Mouse (Mus musculus) forebrain, embryonic 13.5 days (tissue): ENCODE results near the gene Asb5. TPM values are rescaled to one million over a fixed set of nuclear protein-coding genes. Genes with fewer than 3 reads are reported as not detected.

Source experiments
- ATAC-seq: fragments of 200-750 bp; cut with Nextera tagmentation; 2 replicates; pipeline ENCODE4 v1.8.0; 2017
- H3K27ac ChIP-seq: fragments of 300-500 bp; sonication (generic); 2 replicates; pipeline ENCODE4 v1.5.1; 2015; ENCODE audit warnings: inconsistent platforms, mild to moderate bottlenecking, moderate library complexity
- H3K27me3 ChIP-seq: fragments of 300-500 bp; sonication (generic); 2 replicates; pipeline ENCODE4 v1.6.1; 2015; ENCODE audit warnings: mild to moderate bottlenecking, inconsistent platforms
- H3K36me3 ChIP-seq: fragments of 300-500 bp; sonication (generic); 2 replicates; pipeline ENCODE4 v1.6.1; 2015; ENCODE audit warnings: mild to moderate bottlenecking, inconsistent platforms; ENCODE audit not compliant: poor library complexity, severe bottlenecking
- H3K4me1 ChIP-seq: fragments of 300-500 bp; sonication (generic); 2 replicates; pipeline ENCODE4 v1.6.1; 2015; ENCODE audit warnings: inconsistent platforms
- H3K4me2 ChIP-seq: fragments of 300-500 bp; sonication (generic); 2 replicates; pipeline ENCODE4 v1.6.1; 2015; ENCODE audit warnings: inconsistent platforms, mild to moderate bottlenecking, moderate library complexity
- H3K4me3 ChIP-seq: fragments of 300-500 bp; sonication (generic); 2 replicates; pipeline ENCODE4 v1.5.1; 2015; ENCODE audit warnings: mild to moderate bottlenecking, inconsistent platforms
- H3K9ac ChIP-seq: fragments of 300-500 bp; sonication (generic); 2 replicates; pipeline ENCODE4 v1.6.1; 2015; ENCODE audit warnings: mild to moderate bottlenecking, inconsistent platforms
- H3K9me3 ChIP-seq: fragments of 300-500 bp; sonication (generic); replicated peaks from 2 replicates; pipeline ENCODE4 v1.6.1; 2016; ENCODE audit warnings: inconsistent platforms
- WGBS: fragments of 180-500 bp; shearing (Covaris S2); methylation state at CpG from one replicate; pipeline ENCODE4 v1.1.7; 2015; 5-methylcytosine and 5-hydroxymethylcytosine counted together
- polyA plus RNA-seq: library from polyadenylated mRNA; unstranded; fragments of >200 nt; fragmentation: Nextera tagmentation; extraction: Ambion mirVana; gene quantifications from 2 replicates; pipeline ENCODE4 v1.2.1, GENCODE M21; 2015

Gene Asb5
- polyA plus RNA-seq, 1 experiment from 2014 or later = 6.0 TPM

- Histone ChIP-seq H3K27me3 (no peaks in the 10 kb centered on the region), H3K9ac (no peak overlapping the region), H3K4me1 (no peaks in the 10 kb centered on the region), H3K4me2 (no peak overlapping the region), H3K27ac (no peak overlapping the region), H3K36me3 (no peaks in the 10 kb centered on the region), H3K9me3 (no peaks in the 10 kb centered on the region), H3K4me3 (no peak overlapping the region)
- ATAC-seq = no peak
- 75% methylated on average over 6 of the region's 6 CpGs for WGBS
Observed at GRCm38 (mm10) chr8:54548383-54548782, 19.0 kb downstream of the Asb5 start.

- H3K27ac ChIP-seq = no peak overlapping the region
- no peak for ATAC-seq
- no peaks in the 10 kb centered on the region for H3K27me3 ChIP-seq
- no peak overlapping the region for H3K4me2 ChIP-seq
- H3K36me3 ChIP-seq = no peaks in the 10 kb centered on the region
- no peaks in the 10 kb centered on the region for H3K4me1 ChIP-seq
- no peak overlapping the region for H3K9ac ChIP-seq
- no peaks in the 10 kb centered on the region for H3K9me3 ChIP-seq
- H3K4me3 ChIP-seq = no peak overlapping the region
- WGBS = 94% methylated on average over 12 of the region's 12 CpGs
Observed at GRCm38 (mm10) chr8:54550026-54550574, 20.7 kb downstream of the Asb5 start.

- Histone ChIP-seq H3K4me3 (no peak overlapping the region), H3K9ac (no peak overlapping the region), H3K4me1 (no peaks in the 10 kb centered on the region), H3K36me3 (no peaks in the 10 kb centered on the region), H3K4me2 (no peak overlapping the region), H3K27ac (no peak overlapping the region), H3K27me3 (no peaks in the 10 kb centered on the region), H3K9me3 (no peaks in the 10 kb centered on the region)
- WGBS = 88% methylated on average over 2 of the region's 2 CpGs
- no peak for ATAC-seq
Observed at GRCm38 (mm10) chr8:54554921-54555320, 25.5 kb downstream of the Asb5 start.

GRCm38 (mm10) chr8:54562137-54562536 is 32.8 kb downstream of the Asb5 start:
- no peak for ATAC-seq

GRCm38 (mm10) chr8:54565181-54565580 is 35.8 kb downstream of the Asb5 start:
- no peak for ATAC-seq
- Histone ChIP-seq H3K27ac (no peak overlapping the region), H3K27me3 (no peaks in the 10 kb centered on the region), H3K4me2 (no peak overlapping the region), H3K9ac (no peak overlapping the region), H3K4me1 (no peaks in the 10 kb centered on the region), H3K36me3 (no peaks in the 10 kb centered on the region), H3K4me3 (no peak overlapping the region), H3K9me3 (no peaks in the 10 kb centered on the region)
- 76% methylated on average over 1 of the region's 1 CpGs for WGBS

More at GRCm38 (mm10) chr8:54562137-54562536, 32.8 kb downstream of the Asb5 start:
- no peak overlapping the region for H3K4me2 ChIP-seq
- H3K36me3 ChIP-seq = no peaks in the 10 kb centered on the region
- H3K27me3 ChIP-seq = no peaks in the 10 kb centered on the region
- no peaks in the 10 kb centered on the region for H3K9me3 ChIP-seq
- no peak overlapping the region for H3K9ac ChIP-seq
- no peaks in the 10 kb centered on the region for H3K4me1 ChIP-seq
- WGBS = 82% methylated on average over 4 of the region's 4 CpGs
- H3K4me3 ChIP-seq = no peak overlapping the region
- H3K27ac ChIP-seq = no peak overlapping the region

- 90% methylated on average over 7 of the region's 7 CpGs for whole genome bisulfite sequencing
- no peak for ATAC-seq
- H3K9ac ChIP-seq = no peak overlapping the region
- H3K36me3 ChIP-seq = no peaks in the 10 kb centered on the region
- H3K27me3 ChIP-seq = no peaks in the 10 kb centered on the region
- no peak overlapping the region for H3K27ac ChIP-seq
- H3K4me2 ChIP-seq = no peak overlapping the region
- no peaks in the 10 kb centered on the region for H3K4me1 ChIP-seq
- no peaks in the 10 kb centered on the region for H3K9me3 ChIP-seq
- H3K4me3 ChIP-seq = no peak overlapping the region
Observed at GRCm38 (mm10) chr8:54565603-54566260, 36.4 kb downstream of the Asb5 start.

GRCm38 (mm10) chr8:54567168-54567567 is 37.8 kb downstream of the Asb5 start:
- ATAC-seq = no peak
- no peak overlapping the region for H3K4me3 ChIP-seq
- no peak overlapping the region for H3K27ac ChIP-seq
- no peaks in the 10 kb centered on the region for H3K27me3 ChIP-seq
- H3K36me3 ChIP-seq = no peaks in the 10 kb centered on the region
- no peak overlapping the region for H3K9ac ChIP-seq
- no peak overlapping the region for H3K4me2 ChIP-seq
- no peaks in the 10 kb centered on the region for H3K9me3 ChIP-seq
- H3K4me1 ChIP-seq = no peaks in the 10 kb centered on the region
- 73% methylated on average over 2 of the region's 2 CpGs for WGBS

GRCm38 (mm10) chr8:54570618-54571609 is 41.5 kb downstream of the Asb5 start:
- WGBS = 74% methylated on average over 15 of the region's 15 CpGs

GRCm38 (mm10) chr8:54581436-54581835 is 52.1 kb downstream of the Asb5 start:
- Histone ChIP-seq H3K27ac (no peak overlapping the region), H3K27me3 (no peaks in the 10 kb centered on the region), H3K4me3 (no peak overlapping the region), H3K4me2 (no peak overlapping the region), H3K9ac (no peak overlapping the region), H3K9me3 (no peaks in the 10 kb centered on the region), H3K36me3 (no peaks in the 10 kb centered on the region), H3K4me1 (no peaks in the 10 kb centered on the region)
- no peak for ATAC-seq
- 90% methylated on average over 3 of the region's 3 CpGs for WGBS

More at GRCm38 (mm10) chr8:54570618-54571609, 41.5 kb downstream of the Asb5 start:
- Histone ChIP-seq H3K4me1 (no peaks in the 10 kb centered on the region), H3K4me2 (no peak overlapping the region), H3K4me3 (no peak overlapping the region), H3K27ac (no peak overlapping the region), H3K27me3 (no peaks in the 10 kb centered on the region), H3K36me3 (no peaks in the 10 kb centered on the region), H3K9me3 (no peaks in the 10 kb centered on the region), H3K9ac (no peak overlapping the region)
- ATAC-seq = no peak

GRCm38 (mm10) chr8:54582886-54583285 is 53.5 kb downstream of the Asb5 start:
- WGBS = 50% methylated on average over 1 of the region's 1 CpGs
- Histone ChIP-seq H3K4me3 (no peak overlapping the region), H3K9me3 (no peaks in the 10 kb centered on the region), H3K4me2 (no peak overlapping the region), H3K4me1 (no peaks in the 10 kb centered on the region), H3K36me3 (no peaks in the 10 kb centered on the region), H3K9ac (no peak overlapping the region), H3K27ac (no peak overlapping the region), H3K27me3 (no peaks in the 10 kb centered on the region)
- ATAC-seq = no peak

GRCm38 (mm10) chr8:54594634-54595033 is 65.3 kb downstream of the Asb5 start:
- H3K27ac ChIP-seq = no peak overlapping the region
- no peaks in the 10 kb centered on the region for H3K4me1 ChIP-seq
- H3K36me3 ChIP-seq = no peaks in the 10 kb centered on the region
- H3K27me3 ChIP-seq = no peaks in the 10 kb centered on the region
- no peak overlapping the region for H3K4me3 ChIP-seq
- no peaks in the 10 kb centered on the region for H3K9me3 ChIP-seq
- WGBS = 72% methylated on average over 5 of the region's 5 CpGs
- H3K9ac ChIP-seq = no peak overlapping the region
- ATAC-seq = peak; percentile 50; the same call in 1 of the 2 replicates
- H3K4me2 ChIP-seq = no peak overlapping the region

GRCm38 (mm10) chr8:54596051-54596450 is 66.7 kb downstream of the Asb5 start:
- WGBS = 42% methylated on average over 2 of the region's 2 CpGs

More at GRCm38 (mm10) chr8:54596051-54596450, 66.7 kb downstream of the Asb5 start:
- H3K9me3 ChIP-seq = no peaks in the 10 kb centered on the region
- peaks cover 8% of the 10 kb centered on the region; the same call in 1 of the 2 replicates for H3K4me1 ChIP-seq
- H3K9ac ChIP-seq = no peak overlapping the region
- H3K36me3 ChIP-seq = no peaks in the 10 kb centered on the region
- H3K27me3 ChIP-seq = no peaks in the 10 kb centered on the region
- no peak for ATAC-seq
- H3K27ac ChIP-seq = no peak overlapping the region
- H3K4me2 ChIP-seq = no peak overlapping the region
- H3K4me3 ChIP-seq = no peak overlapping the region
